ENCODE assay signal across 24 mouse cellular contexts in the genomic region with DNA sequence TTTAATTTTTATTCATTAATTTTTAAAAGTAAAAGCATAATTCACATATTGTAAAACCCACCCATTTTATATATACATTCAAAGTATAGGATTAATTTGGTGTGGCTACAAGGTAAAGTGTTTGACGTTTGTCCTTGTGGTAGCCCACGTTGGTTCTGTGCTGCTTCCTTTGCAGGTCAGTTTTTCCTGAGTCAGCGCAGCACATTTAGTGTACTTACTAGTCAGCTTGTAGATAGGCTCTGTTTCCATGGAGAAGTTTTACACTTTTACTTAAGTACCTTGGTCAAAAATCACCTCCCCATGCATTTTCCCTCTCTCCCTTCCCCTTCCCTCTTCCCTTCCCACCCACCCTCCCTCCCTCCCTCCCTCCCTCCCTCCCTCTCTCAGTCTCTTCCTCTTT.
DNase-seq lines count a peak whose midpoint lies in the region; ATAC-seq lines count a peak whose summit lies in the region.
"Had no signal": no experiment of that assay in that cellular context is flagged by ENCODE, and none has a peak within 500 bp of the region (broad histone marks: within the 10 kb centered on the region; RNA-seq: fewer than 3 reads in every experiment).

No protein-coding gene starts in this region.

- ATAC-seq in common myeloid progenitor, adult 5-6 weeks (replicated peaks; ENCODE audit: low read depth, poor library complexity, severe bottlenecking) = peak; percentile 54
- ATAC-seq in megakaryocyte progenitor cell, adult 5-6 weeks (replicated peaks; ENCODE audit: poor library complexity) = peak; percentile 26; the same call in 1 of the 2 replicates
- ATAC-seq: CD4-positive, CD25-positive, alpha-beta regulatory T cell, adult 4 months; forebrain, embryonic 13.5 days; forebrain, embryonic 16.5 days; hindbrain, postnatal 0 days; inflammation-experienced regulatory T-cells, adult 6 months; intestine, embryonic 16.5 days; Patski had no signal

- DNase-seq in heart, adult 11 months = peak; percentile 34
- no peak for DNase-seq in heart, postnatal 14 days
- DNase-seq in right cerebral cortex, adult 18-20 months = no peak
- no peak for DNase-seq in testis, postnatal 14 days (ENCODE audit: low spot score)
- DNase-seq: adrenal gland, postnatal 10 days; adrenal gland, postnatal 36 days; cerebellum, adult 11 months; cerebellum, adult 2 months; cerebellum, adult 9-11 months; cerebellum, postnatal 36 days; gastrocnemius, postnatal 10 days; gastrocnemius, postnatal 36 days; heart, adult 18-20 months; heart, postnatal 10 days; heart, postnatal 4 days had no signal

- intact Hi-C loops in heart, postnatal 14 days (cut with DNase I) = no loop called here
